24 mouse cellular contexts compared by ENCODE assay signal in the genomic region with DNA sequence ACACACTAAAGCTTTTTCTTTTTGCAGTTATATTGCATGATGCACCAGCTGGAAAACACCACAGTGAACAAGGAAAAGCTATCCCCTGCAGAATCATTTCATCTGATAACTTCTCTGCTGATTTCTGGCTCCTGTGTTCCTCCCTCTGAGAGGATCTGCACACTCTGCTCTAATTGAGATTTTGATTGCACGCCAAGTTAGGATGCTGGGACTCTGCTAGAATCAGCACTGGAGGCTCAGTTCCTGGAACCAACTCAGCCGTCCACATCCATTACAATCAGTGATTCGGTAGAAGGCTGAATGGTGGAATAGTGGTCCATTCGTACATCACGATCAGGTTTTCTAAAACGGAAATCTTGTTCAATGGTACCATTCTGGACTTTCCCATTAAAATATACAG.
DNase-seq lines count a peak whose midpoint lies in the region; ATAC-seq and TF ChIP-seq lines count a peak whose summit lies in the region.
"Had no signal": no experiment of that assay in that cellular context is flagged by ENCODE, and none has a peak within 500 bp of the region (broad histone marks: within the 10 kb centered on the region; RNA-seq: fewer than 3 reads in every experiment).

No protein-coding gene starts in this region.

- H3K9ac ChIP-seq in forebrain, embryonic 14.5 days (ENCODE audit: low read length) = no peak overlapping the region
- H3K9ac ChIP-seq in forebrain, embryonic 11.5 days (ENCODE audit: low read length) = no peak overlapping the region
- H3K9ac ChIP-seq in midbrain, postnatal 0 days (replicated peaks; ENCODE audit: low read length, poor library complexity, severe bottlenecking) = no peak overlapping the region
- no peak overlapping the region for H3K9ac ChIP-seq in midbrain, embryonic 15.5 days
- H3K9ac ChIP-seq: embryonic facial prominence, embryonic 13.5 days; forebrain, embryonic 15.5 days; heart, embryonic 12.5 days; limb, embryonic 13.5 days; liver, embryonic 12.5 days; midbrain, embryonic 12.5 days had no signal

- H3K4me1 ChIP-seq in forebrain, embryonic 14.5 days (ENCODE audit: control insufficient read depth, insufficient read depth, low read length) = no peaks in the 10 kb centered on the region
- H3K4me1 ChIP-seq in forebrain, embryonic 11.5 days (replicated peaks; ENCODE audit: control insufficient read depth, insufficient read depth, low read length) = no peaks in the 10 kb centered on the region
- no peaks in the 10 kb centered on the region for H3K4me1 ChIP-seq in midbrain, postnatal 0 days (ENCODE audit: insufficient read depth, low read length)
- no peaks in the 10 kb centered on the region for H3K4me1 ChIP-seq in midbrain, embryonic 15.5 days
- H3K4me1 ChIP-seq: embryonic facial prominence, embryonic 13.5 days; forebrain, embryonic 15.5 days; heart, embryonic 12.5 days; hindbrain, embryonic 10.5 days; liver, embryonic 12.5 days; midbrain, embryonic 12.5 days had no signal

- H3K27me3 ChIP-seq in forebrain, embryonic 14.5 days (replicated peaks; ENCODE audit: control insufficient read depth, insufficient read depth, low read length) = no peaks in the 10 kb centered on the region
- H3K27me3 ChIP-seq in forebrain, embryonic 11.5 days (ENCODE audit: control insufficient read depth, insufficient read depth, low read length) = no peaks in the 10 kb centered on the region
- no peaks in the 10 kb centered on the region for H3K27me3 ChIP-seq in midbrain, postnatal 0 days (ENCODE audit: insufficient read depth, low read length)
- no peaks in the 10 kb centered on the region for H3K27me3 ChIP-seq in midbrain, embryonic 15.5 days (replicated peaks)
- H3K27me3 ChIP-seq: embryonic facial prominence, embryonic 13.5 days; forebrain, embryonic 15.5 days; heart, embryonic 12.5 days; limb, embryonic 13.5 days; liver, embryonic 12.5 days; midbrain, embryonic 12.5 days had no signal

- no peak overlapping the region for H3K27ac ChIP-seq in forebrain, embryonic 14.5 days (ENCODE audit: low read depth, low read length)
- no peak overlapping the region for H3K27ac ChIP-seq in forebrain, embryonic 11.5 days (ENCODE audit: low read depth, low read length)
- H3K27ac ChIP-seq in midbrain, postnatal 0 days (ENCODE audit: low read depth, low read length) = no peak overlapping the region
- no peak overlapping the region for H3K27ac ChIP-seq in midbrain, embryonic 15.5 days
- H3K27ac ChIP-seq: embryonic facial prominence, embryonic 13.5 days; forebrain, embryonic 15.5 days; hindbrain, embryonic 10.5 days; limb, embryonic 13.5 days; liver, embryonic 12.5 days; midbrain, embryonic 12.5 days had no signal

- peak; percentile 5 for DNase-seq in cerebellum, adult 18-20 months
- DNase-seq in forebrain, embryonic 14.5 days (ENCODE audit: low spot score) = peak; percentile 32
- DNase-seq in forebrain, embryonic 11.5 days (ENCODE audit: low spot score) = no peak
- DNase-seq in midbrain, postnatal 0 days (ENCODE audit: low spot score) = peak; percentile 56
- DNase-seq: adrenal gland, postnatal 14 days; gastrocnemius, postnatal 14 days; heart, adult 18-20 months; heart, postnatal 10 days; kidney, postnatal 25 days; lung, adult 18-20 months; right cerebral cortex, adult 18-20 months; right cerebral cortex, postnatal 4 days; thymus, postnatal 25 days had no signal

- TF ChIP-seq CTCF in midbrain, postnatal 0 days (IDR thresholded peaks at IDR 0.05) = no peak

- H3K9me3 ChIP-seq in forebrain, embryonic 14.5 days (replicated peaks; ENCODE audit: control insufficient read depth, low read length) = peaks cover 4% of the 10 kb centered on the region; the same call in 1 of the 2 replicates
- H3K9me3 ChIP-seq in forebrain, embryonic 11.5 days (ENCODE audit: control insufficient read depth, low read length) = no peaks in the 10 kb centered on the region
- H3K9me3 ChIP-seq in midbrain, postnatal 0 days (ENCODE audit: low read length) = no peaks in the 10 kb centered on the region
- no peaks in the 10 kb centered on the region for H3K9me3 ChIP-seq in midbrain, embryonic 15.5 days
- H3K9me3 ChIP-seq: embryonic facial prominence, embryonic 13.5 days; forebrain, embryonic 15.5 days; limb, embryonic 13.5 days; liver, embryonic 12.5 days had no signal

- 89% methylated on average over 6 of the region's 6 CpGs for WGBS in forebrain, embryonic 14.5 days
- WGBS in forebrain, embryonic 11.5 days = 96% methylated on average over 6 of the region's 6 CpGs
- WGBS in midbrain, postnatal 0 days = 86% methylated on average over 6 of the region's 6 CpGs
- 94% methylated on average over 6 of the region's 6 CpGs for WGBS in midbrain, embryonic 15.5 days

- no peaks in the 10 kb centered on the region for H3K36me3 ChIP-seq in forebrain, embryonic 14.5 days (ENCODE audit: control insufficient read depth, insufficient read depth, low read length)
- H3K36me3 ChIP-seq in forebrain, embryonic 11.5 days (ENCODE audit: control insufficient read depth, insufficient read depth, low read length) = no peaks in the 10 kb centered on the region
- no peaks in the 10 kb centered on the region for H3K36me3 ChIP-seq in midbrain, postnatal 0 days (ENCODE audit: insufficient read depth, low read length)
- H3K36me3 ChIP-seq in midbrain, embryonic 15.5 days (replicated peaks) = no peaks in the 10 kb centered on the region
- H3K36me3 ChIP-seq: embryonic facial prominence, embryonic 13.5 days; forebrain, embryonic 15.5 days; heart, embryonic 12.5 days; hindbrain, embryonic 10.5 days; limb, embryonic 13.5 days; liver, embryonic 12.5 days; midbrain, embryonic 12.5 days had no signal

- no peak overlapping the region for H3K4me3 ChIP-seq in forebrain, embryonic 14.5 days (ENCODE audit: low read depth, low read length)
- H3K4me3 ChIP-seq in forebrain, embryonic 11.5 days (ENCODE audit: low read depth, low read length) = no peak overlapping the region
- no peak overlapping the region for H3K4me3 ChIP-seq in midbrain, postnatal 0 days (ENCODE audit: low read depth, low read length)
- no peak overlapping the region for H3K4me3 ChIP-seq in midbrain, embryonic 15.5 days
- H3K4me3 ChIP-seq: embryonic facial prominence, embryonic 13.5 days; forebrain, embryonic 15.5 days; heart, embryonic 12.5 days; hindbrain, embryonic 10.5 days; limb, embryonic 13.5 days; liver, embryonic 12.5 days; midbrain, embryonic 12.5 days had no signal

- no peak for ATAC-seq in cerebellum, adult (ENCODE audit: insufficient number of reproducible peaks, low FRiP score, low TSS enrichment)
- no peak for ATAC-seq in forebrain, embryonic 14.5 days
- ATAC-seq in forebrain, embryonic 11.5 days (replicated peaks; ENCODE audit: low FRiP score) = no peak
- ATAC-seq in midbrain, postnatal 0 days (ENCODE audit: low FRiP score) = no peak
- ATAC-seq in midbrain, embryonic 15.5 days (replicated peaks) = no peak
- no peak for ATAC-seq in granulocyte monocyte progenitor cell, adult 5-6 weeks (replicated peaks; ENCODE audit: poor library complexity, severe bottlenecking)
- ATAC-seq: forebrain, embryonic 15.5 days; intestine, postnatal 0 days; liver, embryonic 12.5 days had no signal

- H3K4me2 ChIP-seq in forebrain, embryonic 14.5 days (ENCODE audit: low read length) = no peak overlapping the region
- H3K4me2 ChIP-seq in forebrain, embryonic 11.5 days (ENCODE audit: low read depth, low read length, severe bottlenecking) = no peak overlapping the region
- no peak overlapping the region for H3K4me2 ChIP-seq in midbrain, postnatal 0 days (ENCODE audit: low read depth, low read length, poor library complexity, severe bottlenecking)
- H3K4me2 ChIP-seq in midbrain, embryonic 15.5 days = no peak overlapping the region
- H3K4me2 ChIP-seq: embryonic facial prominence, embryonic 13.5 days; forebrain, embryonic 15.5 days; heart, embryonic 12.5 days; limb, embryonic 13.5 days; liver, embryonic 12.5 days; midbrain, embryonic 12.5 days had no signal
